Mouse (Mus musculus) liver, adult (tissue): ENCODE measurements at regions not wholly inside any gene's neighbourhood (a gene's known extent, or its start where the extent isn't known, plus 50 kb on each side); places are given as distances from the start of the nearest gene placed in this dataset.

Experiments used
- GATA4 ChIP-seq: IDR thresholded peaks from 2 replicates; pipeline ENCODE4 v1.6.1; 2014; ENCODE audit warnings: mild to moderate bottlenecking, low read length; ENCODE audit not compliant: insufficient replicate concordance

GRCm38 (mm10) chr7:40487256-40487655 lies 410.9 kb upstream of the Vstm2b start:
- TF ChIP-seq GATA4 = no peak

DNA sequence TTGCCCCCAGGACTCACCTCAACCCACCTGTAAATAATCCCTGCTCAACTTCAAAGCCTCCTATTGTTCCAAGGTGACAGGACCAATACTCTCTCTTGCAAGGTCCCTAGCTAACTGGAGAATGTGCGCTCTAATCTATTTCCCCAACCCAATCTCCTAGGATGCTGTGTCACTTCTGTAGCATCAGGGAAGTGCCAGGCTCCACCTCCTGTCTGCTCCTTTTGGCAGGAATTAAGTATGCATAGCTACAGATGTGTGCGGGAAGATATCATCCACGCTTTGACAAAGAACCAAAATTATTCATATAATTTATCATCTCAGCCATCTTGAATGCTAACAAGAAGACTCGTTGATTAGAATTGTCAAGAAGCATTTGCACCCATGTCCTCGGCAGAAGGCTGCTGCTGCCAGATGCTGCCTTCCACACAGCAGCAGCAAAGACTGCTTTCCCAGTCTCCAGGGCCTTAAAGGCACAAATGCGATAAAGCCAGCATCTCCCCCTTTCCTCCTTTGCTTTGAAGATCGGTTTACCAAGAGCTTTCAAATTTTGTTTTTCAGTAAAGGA lies 375.3 kb upstream of the Vstm2b start:
- no peak for TF ChIP-seq GATA4

- no peak for TF ChIP-seq GATA4
These were observed 361.5 kb upstream of the Vstm2b start for GRCm38 (mm10) chr7:40536601-40537000.

- no peak for TF ChIP-seq GATA4
These were observed 360.5 kb upstream of the Vstm2b start for GRCm38 (mm10) chr7:40537621-40538020.

DNA sequence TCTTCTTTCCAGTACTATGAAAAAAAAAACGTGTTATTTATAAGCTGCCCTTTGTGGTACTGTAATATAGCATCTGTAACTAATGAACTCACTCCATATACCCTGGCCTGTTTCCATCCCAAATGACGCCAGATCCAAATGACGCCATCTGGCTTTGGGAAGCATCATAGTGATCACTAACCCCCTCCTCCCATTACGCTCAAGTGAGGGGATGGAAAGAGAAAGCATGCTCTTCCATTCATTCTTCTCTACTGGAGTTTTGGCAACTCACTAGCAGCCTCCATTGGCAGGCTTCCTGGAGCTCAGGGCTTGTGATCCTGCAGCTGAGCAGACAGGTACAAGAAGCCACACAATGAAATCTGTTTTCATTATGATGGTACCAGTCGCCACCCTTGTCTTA lies 358.3 kb upstream of the Vstm2b start:
- TF ChIP-seq GATA4 = no peak

DNA sequence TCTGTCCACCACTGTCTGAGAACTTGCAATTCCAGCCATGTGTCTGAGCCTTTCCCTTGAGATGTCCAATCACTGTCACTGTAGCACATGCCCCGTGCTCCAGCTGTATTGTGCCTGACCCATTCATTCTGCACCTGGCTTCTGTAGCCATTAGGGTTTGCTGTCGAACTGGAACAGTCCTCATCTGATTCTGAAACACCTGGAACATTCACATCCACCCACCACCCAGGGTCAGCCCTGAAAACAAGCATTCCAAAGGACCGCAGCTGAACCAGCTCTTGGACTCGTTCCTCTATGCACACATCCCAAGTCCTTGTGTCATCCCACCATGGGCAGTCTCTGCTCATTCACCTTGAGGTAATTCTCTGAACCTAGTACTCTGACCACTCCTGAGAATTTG lies 356.8 kb upstream of the Vstm2b start:
- no peak for TF ChIP-seq GATA4

DNA sequence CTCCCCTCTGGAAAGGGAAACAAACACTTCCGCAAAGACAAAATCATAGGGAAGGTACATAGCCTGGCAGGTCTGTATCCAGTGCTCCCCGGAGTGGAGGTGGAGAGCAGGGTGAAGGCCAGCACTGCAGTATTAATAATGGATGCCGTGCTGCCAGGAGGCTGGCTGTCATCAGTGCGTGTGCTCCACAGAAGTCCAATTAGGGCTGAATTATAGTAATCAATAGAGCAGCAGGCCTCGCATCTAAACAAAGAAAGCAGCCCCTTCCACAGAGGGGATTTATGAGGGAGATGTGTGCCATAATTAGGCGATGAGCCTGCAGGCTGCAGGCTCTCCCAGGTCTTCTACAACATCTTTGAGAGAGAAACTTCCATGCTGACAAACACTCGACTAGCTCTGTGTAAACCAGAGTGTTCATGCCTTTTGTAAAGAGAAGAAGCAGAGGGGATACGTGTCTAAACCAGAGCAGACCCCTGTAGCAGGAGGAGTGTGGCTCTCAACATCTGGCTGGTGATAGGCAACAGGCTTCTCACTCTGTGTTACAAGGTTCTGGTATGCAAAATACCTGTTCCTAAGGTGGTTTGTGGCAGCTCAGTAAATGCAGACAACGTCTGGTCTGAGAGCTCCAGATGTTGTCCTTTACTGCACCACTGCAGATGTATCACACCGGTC lies 334.5 kb upstream of the Vstm2b start:
- TF ChIP-seq GATA4 = no peak

DNA sequence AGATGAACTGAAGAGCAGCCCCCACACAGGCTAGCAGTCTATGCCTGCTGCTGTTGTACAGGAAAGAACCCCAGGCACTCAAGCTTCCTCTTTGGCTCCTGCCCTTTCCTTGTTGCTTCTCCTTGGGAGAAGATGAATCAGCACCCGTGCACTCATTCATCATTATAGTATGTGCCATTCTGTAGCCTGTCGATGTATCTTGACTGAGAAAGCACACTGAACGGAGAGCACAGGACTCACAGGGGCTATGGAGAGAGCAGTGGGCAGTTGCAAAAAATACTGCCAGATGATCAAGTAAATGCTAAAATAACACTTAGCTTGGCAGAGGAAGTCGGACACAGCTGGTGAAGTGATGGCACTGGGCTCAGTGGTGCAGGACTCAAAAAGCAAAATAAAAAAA lies 322.2 kb upstream of the Vstm2b start:
- no peak for TF ChIP-seq GATA4

DNA sequence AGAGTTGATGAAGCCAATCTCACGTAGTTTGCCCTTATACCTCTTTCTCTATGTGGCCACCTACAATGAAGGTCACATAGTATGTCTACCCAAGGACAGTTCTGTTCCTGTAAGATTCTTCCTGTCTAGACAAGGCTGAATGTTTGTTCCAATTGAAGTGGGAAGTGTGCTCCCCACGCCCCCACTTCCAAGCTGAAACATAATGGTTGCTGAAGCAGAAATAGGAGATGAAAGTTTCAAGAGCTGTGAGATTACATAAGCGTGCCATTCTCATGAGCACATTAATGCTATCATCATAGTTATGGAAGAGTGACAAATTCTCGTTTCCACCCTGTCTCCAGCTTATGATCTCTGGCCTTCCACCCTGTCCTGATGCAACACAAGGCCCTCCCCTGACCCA lies 320.8 kb upstream of the Vstm2b start:
- no peak for TF ChIP-seq GATA4

DNA sequence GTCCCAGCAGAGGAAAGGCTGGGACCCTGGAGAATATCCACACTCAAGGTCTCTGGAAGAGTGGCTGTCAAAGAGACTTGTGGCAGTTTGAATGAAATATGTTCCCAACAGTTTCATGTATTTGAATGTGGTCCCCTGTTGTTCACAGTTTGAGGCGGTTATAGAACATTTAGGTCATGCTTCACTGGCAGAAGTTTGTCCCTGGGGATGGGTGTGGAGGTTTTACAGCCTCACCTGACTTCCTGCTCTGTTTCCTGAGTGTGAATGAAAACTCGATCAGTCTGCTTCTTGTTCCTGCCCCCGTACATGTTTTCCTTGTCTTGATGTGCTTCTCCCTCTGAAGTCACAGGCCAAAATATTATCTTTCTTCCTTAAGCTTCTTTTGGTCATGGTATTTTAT lies 277.4 kb upstream of the Vstm2b start:
- TF ChIP-seq GATA4 = no peak

GRCm38 (mm10) chr7:40622811-40623210 lies 275.3 kb upstream of the Vstm2b start:
- TF ChIP-seq GATA4 = no peak

DNA sequence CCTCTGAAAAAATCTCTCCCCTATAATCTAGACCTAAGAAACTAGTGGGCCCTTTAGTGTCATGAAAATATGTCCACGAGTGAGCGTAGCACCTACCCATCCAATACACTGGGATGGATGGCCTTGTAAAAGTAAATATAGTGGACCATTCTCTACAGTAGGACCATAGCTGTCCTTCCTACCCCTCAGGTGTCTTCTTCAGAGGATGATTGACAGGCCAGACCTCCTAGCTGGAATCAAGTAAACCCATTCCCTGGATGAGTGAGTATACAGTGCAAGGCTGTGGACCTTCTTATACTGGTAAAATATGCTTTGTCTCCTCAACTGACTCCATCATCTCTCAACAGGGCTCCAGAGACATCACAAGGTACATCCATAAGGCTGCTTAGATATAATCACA lies 274.8 kb upstream of the Vstm2b start:
- TF ChIP-seq GATA4 = no peak

- TF ChIP-seq GATA4 = no peak
These were observed 261.8 kb upstream of the Vstm2b start for GRCm38 (mm10) chr7:40636369-40636768.

- TF ChIP-seq GATA4 = no peak
These were observed 243.1 kb upstream of the Vstm2b start for GRCm38 (mm10) chr7:40654982-40655381.

DNA sequence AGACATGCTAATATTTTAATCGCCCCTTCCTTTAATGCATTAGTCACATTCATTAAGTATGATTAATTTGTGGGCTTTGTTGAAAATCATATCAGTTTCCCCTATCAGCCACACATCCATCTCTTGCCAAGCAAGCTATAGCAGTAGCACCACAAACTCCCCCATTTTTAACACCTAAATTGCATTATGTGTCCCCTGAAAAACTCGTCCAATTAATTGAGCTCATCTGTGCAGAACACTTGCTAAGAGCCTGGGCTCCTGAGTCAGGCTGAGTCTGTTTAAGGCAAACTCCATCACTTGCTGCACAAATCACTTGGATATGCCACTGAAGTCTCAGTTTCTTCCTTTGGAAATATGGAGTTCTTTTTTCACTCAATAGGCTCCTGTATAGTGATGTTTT lies 242.7 kb upstream of the Vstm2b start:
- no peak for TF ChIP-seq GATA4

DNA sequence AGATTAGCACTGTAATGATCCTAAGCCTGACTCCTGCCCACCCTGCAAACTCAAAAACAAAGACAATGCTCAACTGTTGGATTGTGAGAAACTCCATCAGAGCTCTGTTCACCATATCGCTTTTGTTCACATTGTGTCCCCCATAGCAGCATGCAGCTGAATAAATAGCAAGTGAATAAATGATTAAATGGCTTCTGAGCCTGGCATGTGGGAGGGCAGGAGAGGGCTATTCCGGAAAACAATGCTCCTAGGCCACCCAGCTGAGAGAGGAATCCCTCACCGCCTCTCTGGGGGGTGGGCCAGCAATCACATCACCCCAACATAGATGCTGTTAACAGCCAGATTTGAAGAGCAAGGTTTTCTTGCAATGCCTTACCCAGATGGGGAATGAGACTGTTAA lies 238.5 kb upstream of the Vstm2b start:
- TF ChIP-seq GATA4 = no peak

DNA sequence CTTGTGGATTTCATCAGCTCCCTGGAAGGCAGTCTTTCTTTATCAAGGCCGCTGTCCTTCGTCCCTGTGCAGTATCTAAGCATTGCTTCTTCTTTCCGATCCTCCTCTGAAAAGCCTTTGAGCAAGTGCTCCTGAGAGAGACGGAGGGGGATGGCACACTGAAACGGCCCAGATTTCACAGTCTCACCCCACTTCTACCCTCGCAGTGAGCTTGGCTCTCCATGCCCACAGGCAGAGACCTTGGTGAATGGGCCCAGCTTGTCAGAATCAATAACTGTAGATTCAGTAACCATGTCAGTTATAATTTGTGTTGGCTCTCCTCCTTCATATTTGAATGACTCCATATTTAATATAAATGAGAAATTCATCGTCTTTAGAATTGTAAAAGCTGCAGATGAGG lies 234.3 kb upstream of the Vstm2b start:
- TF ChIP-seq GATA4 = no peak
